Mouse (Mus musculus): ENCODE data around the gene Cnn3. TPM values are rescaled to one million over a fixed set of nuclear protein-coding genes. Genes with fewer than 3 reads are reported as not detected.
A peak's percentile ranks its signal among the peaks of the same experiment; 100 is the strongest.

Cnn3 gene
- polyA plus RNA-seq, 1 experiment from 2014 or later: 567 TPM

GRCm38 (mm10) chr3:121481564-121481963 lies 55.3 kb downstream of the Cnn3 start:
- no peak overlapping the region for H3K4me2 ChIP-seq (ENCODE audit: low read length)
- H3K4me1 ChIP-seq (replicated peaks; ENCODE audit: control insufficient read depth, insufficient read depth, low read length): no peaks in the 10 kb centered on the region; the same call in 1 of the 2 replicates
- 32% methylated on average over 6 of the region's 6 CpGs for WGBS
- H3K9me3 ChIP-seq (ENCODE audit: control insufficient read depth, low read length): no peaks in the 10 kb centered on the region
- no peaks in the 10 kb centered on the region for H3K36me3 ChIP-seq (ENCODE audit: control insufficient read depth, insufficient read depth, low read length)
- no peak overlapping the region for H3K27ac ChIP-seq (ENCODE audit: low read depth)
- ATAC-seq (replicated peaks; ENCODE audit: low FRiP score, low TSS enrichment, low read depth) (no peak), DNase-seq (ENCODE audit: low spot score) (no peak)
- H3K9ac ChIP-seq (ENCODE audit: low read length): no peak overlapping the region
- no peaks in the 10 kb centered on the region for H3K27me3 ChIP-seq (replicated peaks; ENCODE audit: control insufficient read depth, insufficient read depth, low read length)
- no peak overlapping the region for H3K4me3 ChIP-seq (ENCODE audit: low read depth, low read length)

GRCm38 (mm10) chr3:121483266-121484161 lies 57.2 kb downstream of the Cnn3 start:
- H3K4me2 ChIP-seq (ENCODE audit: low read length): no peak overlapping the region
- no peaks in the 10 kb centered on the region for H3K9me3 ChIP-seq (ENCODE audit: control insufficient read depth, low read length)
- no peak overlapping the region for H3K9ac ChIP-seq (ENCODE audit: low read length)
- no peak for ATAC-seq (replicated peaks; ENCODE audit: low FRiP score, low TSS enrichment, low read depth)
- 45% methylated on average over 25 of the region's 25 CpGs for WGBS
- no peak for DNase-seq (ENCODE audit: low spot score)
- no peaks in the 10 kb centered on the region for H3K27me3 ChIP-seq (replicated peaks; ENCODE audit: control insufficient read depth, insufficient read depth, low read length)
- no peaks in the 10 kb centered on the region; the same call in 1 of the 2 replicates for H3K4me1 ChIP-seq (replicated peaks; ENCODE audit: control insufficient read depth, insufficient read depth, low read length)
- no peak overlapping the region for H3K27ac ChIP-seq (ENCODE audit: low read depth)
- H3K4me3 ChIP-seq (ENCODE audit: low read depth, low read length): no peak overlapping the region
- H3K36me3 ChIP-seq (ENCODE audit: control insufficient read depth, insufficient read depth, low read length): no peaks in the 10 kb centered on the region

GRCm38 (mm10) chr3:121485201-121485600 lies 58.9 kb downstream of the Cnn3 start:
- Histone ChIP-seq H3K4me1 (replicated peaks; ENCODE audit: control insufficient read depth, insufficient read depth, low read length) (peaks cover 6% of the 10 kb centered on the region), H3K9ac (ENCODE audit: low read length) (no peak overlapping the region), H3K4me3 (ENCODE audit: low read depth, low read length) (no peak overlapping the region), H3K9me3 (ENCODE audit: control insufficient read depth, low read length) (no peaks in the 10 kb centered on the region), H3K36me3 (ENCODE audit: control insufficient read depth, insufficient read depth, low read length) (no peaks in the 10 kb centered on the region), H3K27me3 (replicated peaks; ENCODE audit: control insufficient read depth, insufficient read depth, low read length) (no peaks in the 10 kb centered on the region), H3K4me2 (ENCODE audit: low read length) (no peak overlapping the region), H3K27ac (ENCODE audit: low read depth) (no peak overlapping the region)
- 76% methylated on average over 2 of the region's 2 CpGs for WGBS
- ATAC-seq (replicated peaks; ENCODE audit: low FRiP score, low TSS enrichment, low read depth) (no peak), DNase-seq (ENCODE audit: low spot score) (no peak)

- Histone ChIP-seq H3K27me3 (replicated peaks; ENCODE audit: control insufficient read depth, insufficient read depth, low read length) (no peaks in the 10 kb centered on the region), H3K4me3 (ENCODE audit: low read depth, low read length) (no peak overlapping the region), H3K4me1 (replicated peaks; ENCODE audit: control insufficient read depth, insufficient read depth, low read length) (peaks cover 12% of the 10 kb centered on the region; the same call in 1 of the 2 replicates), H3K4me2 (ENCODE audit: low read length) (no peak overlapping the region), H3K36me3 (ENCODE audit: control insufficient read depth, insufficient read depth, low read length) (no peaks in the 10 kb centered on the region), H3K9ac (ENCODE audit: low read length) (no peak overlapping the region), H3K27ac (ENCODE audit: low read depth) (no peak overlapping the region), H3K9me3 (ENCODE audit: control insufficient read depth, low read length) (no peaks in the 10 kb centered on the region)
- DNase-seq (ENCODE audit: low spot score) (no peak), ATAC-seq (replicated peaks; ENCODE audit: low FRiP score, low TSS enrichment, low read depth) (no peak)
- WGBS: 70% methylated on average over 12 of the region's 12 CpGs
Measured at GRCm38 (mm10) chr3:121489462-121490118, 63.3 kb downstream of the Cnn3 start.

GRCm38 (mm10) chr3:121490941-121491340 lies 64.6 kb downstream of the Cnn3 start:
- 45% methylated on average over 5 of the region's 5 CpGs for WGBS
- H3K9ac ChIP-seq (ENCODE audit: low read length): no peak overlapping the region
- H3K9me3 ChIP-seq (ENCODE audit: control insufficient read depth, low read length): no peaks in the 10 kb centered on the region
- H3K4me2 ChIP-seq (ENCODE audit: low read length): no peak overlapping the region
- H3K27me3 ChIP-seq (replicated peaks; ENCODE audit: control insufficient read depth, insufficient read depth, low read length): no peaks in the 10 kb centered on the region
- H3K4me1 ChIP-seq (replicated peaks; ENCODE audit: control insufficient read depth, insufficient read depth, low read length): peaks cover 12% of the 10 kb centered on the region; the same call in 1 of the 2 replicates
- H3K4me3 ChIP-seq (ENCODE audit: low read depth, low read length): no peak overlapping the region
- ATAC-seq (replicated peaks; ENCODE audit: low FRiP score, low TSS enrichment, low read depth) (no peak), DNase-seq (ENCODE audit: low spot score) (no peak)
- no peaks in the 10 kb centered on the region for H3K36me3 ChIP-seq (ENCODE audit: control insufficient read depth, insufficient read depth, low read length)
- H3K27ac ChIP-seq (ENCODE audit: low read depth): no peak overlapping the region

GRCm38 (mm10) chr3:121492026-121492425 lies 65.7 kb downstream of the Cnn3 start:
- Histone ChIP-seq H3K36me3 (ENCODE audit: control insufficient read depth, insufficient read depth, low read length) (no peaks in the 10 kb centered on the region), H3K27me3 (replicated peaks; ENCODE audit: control insufficient read depth, insufficient read depth, low read length) (no peaks in the 10 kb centered on the region), H3K27ac (ENCODE audit: low read depth) (no peak overlapping the region), H3K9ac (ENCODE audit: low read length) (no peak overlapping the region), H3K4me1 (replicated peaks; ENCODE audit: control insufficient read depth, insufficient read depth, low read length) (peaks cover 12% of the 10 kb centered on the region; the same call in 1 of the 2 replicates), H3K4me3 (ENCODE audit: low read depth, low read length) (no peak overlapping the region), H3K9me3 (ENCODE audit: control insufficient read depth, low read length) (no peaks in the 10 kb centered on the region), H3K4me2 (ENCODE audit: low read length) (no peak overlapping the region)
- 24% methylated on average over 5 of the region's 5 CpGs for WGBS
- DNase-seq (ENCODE audit: low spot score): no peak
- ATAC-seq (replicated peaks; ENCODE audit: low FRiP score, low TSS enrichment, low read depth): no peak

- WGBS: 84% methylated on average over 7 of the region's 7 CpGs
- peaks cover 12% of the 10 kb centered on the region; the same call in 1 of the 2 replicates for H3K4me1 ChIP-seq (replicated peaks; ENCODE audit: control insufficient read depth, insufficient read depth, low read length)
- H3K27me3 ChIP-seq (replicated peaks; ENCODE audit: control insufficient read depth, insufficient read depth, low read length): no peaks in the 10 kb centered on the region
- ATAC-seq (replicated peaks; ENCODE audit: low FRiP score, low TSS enrichment, low read depth): no peak
- no peak overlapping the region for H3K4me3 ChIP-seq (ENCODE audit: low read depth, low read length)
- no peak overlapping the region for H3K9ac ChIP-seq (ENCODE audit: low read length)
- H3K9me3 ChIP-seq (ENCODE audit: control insufficient read depth, low read length): no peaks in the 10 kb centered on the region
- no peak overlapping the region for H3K4me2 ChIP-seq (ENCODE audit: low read length)
- no peak for DNase-seq (ENCODE audit: low spot score)
- H3K36me3 ChIP-seq (ENCODE audit: control insufficient read depth, insufficient read depth, low read length): no peaks in the 10 kb centered on the region
- H3K27ac ChIP-seq (ENCODE audit: low read depth): no peak overlapping the region
Measured at GRCm38 (mm10) chr3:121493997-121494421, 67.7 kb downstream of the Cnn3 start.

- no peak for ATAC-seq (replicated peaks; ENCODE audit: low FRiP score, low TSS enrichment, low read depth)
- Histone ChIP-seq H3K9me3 (ENCODE audit: control insufficient read depth, low read length) (no peaks in the 10 kb centered on the region), H3K4me1 (replicated peaks; ENCODE audit: control insufficient read depth, insufficient read depth, low read length) (no peaks in the 10 kb centered on the region), H3K27me3 (replicated peaks; ENCODE audit: control insufficient read depth, insufficient read depth, low read length) (no peaks in the 10 kb centered on the region), H3K9ac (ENCODE audit: low read length) (no peak overlapping the region), H3K4me3 (ENCODE audit: low read depth, low read length) (no peak overlapping the region), H3K4me2 (ENCODE audit: low read length) (no peak overlapping the region), H3K27ac (ENCODE audit: low read depth) (no peak overlapping the region), H3K36me3 (ENCODE audit: control insufficient read depth, insufficient read depth, low read length) (no peaks in the 10 kb centered on the region)
- peak; percentile 71 for DNase-seq (ENCODE audit: low spot score)
- 57% methylated on average over 10 of the region's 10 CpGs for WGBS
Measured at GRCm38 (mm10) chr3:121500225-121500624, 73.9 kb downstream of the Cnn3 start.

Measured in intestine, embryonic 14.5 days (tissue).